Mouse (Mus musculus) cerebellum, postnatal 10 days (tissue): ENCODE measurements around the gene Tbc1d16.

Experiments
- DNase-seq, 2 experiments: peaks; one replicate each; pipeline ENCODE4 v3.0.0; 2021; ENCODE audit warnings: mixed read lengths in 2 of 2

The Tbc1d16 gene

GRCm38 (mm10) chr11:119206562-119206961, 21.7 kb downstream of the Tbc1d16 start:
- DNase-seq: peak; percentile 90 to 93

- no peak for DNase-seq
These were observed 22.6 kb downstream of the Tbc1d16 start for GRCm38 (mm10) chr11:119205738-119206137.

- DNase-seq: peak; percentile 75 to 79
These were observed 24.9 kb downstream of the Tbc1d16 start for GRCm38 (mm10) chr11:119203423-119203822.

- peak; percentile 51 to 52 for DNase-seq
These were observed 29.1 kb downstream of the Tbc1d16 start for GRCm38 (mm10) chr11:119199233-119199601.

DNA sequence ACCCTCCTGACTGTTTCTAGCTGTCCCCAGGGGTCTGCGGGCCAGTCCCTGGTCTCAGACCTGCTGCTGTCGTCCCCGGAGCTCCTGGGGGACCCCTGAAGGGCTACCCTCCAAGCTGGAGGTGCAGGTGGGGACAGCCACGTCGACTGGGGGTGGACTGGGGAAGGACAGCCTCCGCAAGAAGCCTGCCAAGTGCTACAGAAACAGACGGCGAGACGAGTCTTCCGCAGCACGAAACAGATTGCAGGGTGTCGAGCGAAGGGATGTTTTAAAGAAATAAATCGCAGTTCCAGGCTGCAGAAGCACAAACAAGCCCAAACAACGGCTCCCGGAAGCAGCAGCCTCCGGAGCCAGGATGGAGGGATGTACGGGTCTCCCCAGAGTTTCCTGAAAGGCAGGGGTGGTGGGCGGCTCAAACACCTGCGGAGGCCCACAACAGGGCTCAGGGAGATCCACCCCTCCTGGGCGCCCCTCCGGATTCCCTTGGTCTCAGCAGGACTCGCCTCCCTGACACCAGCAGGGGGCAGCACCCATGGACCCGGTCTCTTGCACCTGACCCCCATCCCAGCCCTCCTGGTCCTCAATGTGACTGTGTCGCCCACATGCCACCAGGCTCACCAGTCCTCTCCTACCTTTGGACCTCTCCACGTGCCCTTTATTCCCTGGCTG, 29.6 kb downstream of the Tbc1d16 start:
- DNase-seq: peak; percentile 78 to 84

GRCm38 (mm10) chr11:119197618-119198563, 30.4 kb downstream of the Tbc1d16 start:
- peak; percentile 92 to 93 for DNase-seq

DNA sequence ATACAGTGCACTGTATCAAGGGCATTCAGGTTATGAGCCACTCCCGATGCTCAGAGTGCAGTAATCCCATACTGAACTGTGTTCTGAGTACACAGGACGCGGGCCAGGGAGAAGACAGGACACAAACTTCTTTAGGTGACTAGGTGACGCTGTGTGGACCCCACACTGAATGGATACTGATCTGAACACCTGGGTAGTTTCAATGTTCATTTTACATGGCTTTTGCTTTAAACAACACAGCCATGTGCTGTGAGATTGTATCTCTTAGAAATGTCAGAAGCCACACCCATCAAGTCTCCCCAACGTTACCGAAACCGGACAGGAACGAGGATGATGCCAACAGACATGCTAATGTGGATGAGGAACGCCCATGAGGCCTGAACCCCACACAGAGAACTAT, 35.7 kb downstream of the Tbc1d16 start:
- no peak for DNase-seq

GRCm38 (mm10) chr11:119192176-119192575, 36.1 kb downstream of the Tbc1d16 start:
- no peak for DNase-seq

- no peak for DNase-seq
These were observed 36.7 kb downstream of the Tbc1d16 start for GRCm38 (mm10) chr11:119191606-119192081.

DNA sequence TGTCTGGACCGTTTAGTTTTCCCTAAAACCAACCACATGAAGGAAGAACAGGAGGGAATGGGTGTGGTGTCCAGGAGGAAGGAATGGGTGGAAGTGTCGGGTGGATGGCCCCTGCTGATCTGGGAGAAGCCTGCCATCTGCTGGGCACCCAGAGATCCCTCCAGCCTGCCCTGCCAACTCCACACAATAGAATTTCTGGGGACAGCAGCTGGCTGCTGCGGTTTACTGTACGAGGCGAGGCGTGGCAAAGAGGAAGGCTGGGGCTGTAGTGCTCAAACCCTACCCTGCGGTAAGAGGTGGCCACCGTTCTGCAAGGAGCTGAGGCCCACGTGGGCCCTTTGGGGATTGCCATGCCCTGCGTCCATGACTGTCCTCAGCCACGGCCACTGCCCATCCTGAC, 37.8 kb downstream of the Tbc1d16 start:
- DNase-seq: peak; percentile 85 to 86

DNA sequence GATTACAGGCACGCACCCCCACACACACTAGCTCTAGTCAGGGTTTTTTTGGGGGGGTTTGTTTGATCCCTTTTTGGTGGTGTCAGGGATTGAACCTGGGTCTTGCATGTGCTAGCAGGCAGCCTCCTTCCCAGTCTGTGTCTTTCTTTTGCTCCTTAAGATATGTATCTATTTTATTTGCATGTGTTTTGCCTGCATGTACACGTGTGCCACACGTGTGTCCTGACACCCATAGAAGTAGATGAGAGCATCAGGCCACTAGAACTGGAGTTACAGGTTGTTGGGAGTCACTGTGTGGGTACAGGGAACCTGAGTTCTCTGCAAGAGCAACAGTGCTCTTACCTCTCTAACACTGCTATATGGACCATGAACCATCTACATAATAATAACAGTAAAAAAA, 39.0 kb downstream of the Tbc1d16 start:
- no peak for DNase-seq

DNA sequence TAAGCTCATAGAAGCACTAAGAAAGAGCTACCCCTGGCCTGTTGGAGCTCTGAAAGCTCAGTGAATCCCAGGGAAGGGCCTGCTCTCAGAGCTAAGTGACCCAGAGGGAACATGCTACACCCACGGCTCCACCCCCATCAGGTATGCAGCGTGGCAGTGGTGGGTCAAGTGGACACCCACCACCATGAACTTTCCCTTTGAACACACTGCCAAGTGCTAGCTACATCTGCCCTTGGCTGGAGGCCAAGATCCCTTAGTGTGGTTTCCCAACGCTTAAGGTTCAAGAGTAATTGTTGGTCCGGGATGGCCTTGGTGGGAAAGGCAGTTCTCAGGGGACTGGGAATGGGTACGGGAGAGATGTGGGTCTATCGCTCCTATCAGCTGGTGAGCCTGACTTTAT, 39.9 kb downstream of the Tbc1d16 start:
- DNase-seq: peak; percentile 57 to 63

DNA sequence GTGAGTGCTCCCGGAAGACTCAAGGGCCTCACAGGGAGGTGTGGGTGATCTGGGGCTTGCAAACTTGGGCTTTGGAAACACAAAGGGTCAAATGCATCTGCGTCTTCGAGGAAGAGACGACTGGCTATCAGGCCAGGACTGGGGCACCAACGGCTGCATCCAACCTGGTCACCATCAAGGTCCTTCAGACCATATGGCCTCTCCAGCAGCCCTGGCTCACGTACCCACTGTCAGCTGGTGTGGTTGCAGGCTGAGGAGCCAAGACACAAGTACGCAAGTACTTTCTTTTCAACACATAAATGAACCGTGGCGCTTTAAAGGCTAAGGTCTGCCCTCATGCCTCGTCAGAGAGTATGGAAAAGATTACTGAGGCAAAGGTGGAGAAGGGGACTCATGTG, 40.5 kb downstream of the Tbc1d16 start:
- DNase-seq: peak in 1 of 2 experiments; percentile 76

GRCm38 (mm10) chr11:119186989-119187799, 41.1 kb downstream of the Tbc1d16 start:
- DNase-seq: peak; percentile 90 to 93

- DNase-seq: no peak
These were observed 41.9 kb downstream of the Tbc1d16 start for GRCm38 (mm10) chr11:119186381-119186780.

GRCm38 (mm10) chr11:119183684-119184310, 44.5 kb downstream of the Tbc1d16 start:
- DNase-seq: no peak

DNA sequence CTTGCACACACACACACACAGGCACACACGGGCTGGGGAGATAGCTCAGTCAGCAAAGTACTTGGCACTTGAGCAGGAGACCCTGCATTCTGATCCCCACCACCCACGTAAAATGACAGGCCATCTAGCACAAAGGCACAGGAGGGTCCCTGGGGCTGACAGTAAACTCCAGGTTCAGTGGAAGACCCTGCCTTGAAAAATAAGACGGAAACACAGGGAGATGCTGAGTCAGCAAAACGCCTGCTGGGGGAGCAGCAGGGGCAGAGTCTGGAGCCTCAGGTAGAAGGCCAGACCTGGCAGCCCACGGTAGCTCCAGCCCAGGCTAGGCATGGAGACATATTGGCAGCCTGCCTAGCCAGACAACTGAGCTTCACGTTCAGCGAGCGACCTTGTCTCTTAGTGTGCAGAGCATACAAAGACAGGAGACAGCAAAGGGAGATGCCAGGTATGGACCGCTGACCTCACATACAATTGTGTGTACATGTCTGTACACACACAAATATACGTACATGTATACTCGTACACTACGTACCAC, 46.4 kb downstream of the Tbc1d16 start:
- peak; percentile 49 to 64 for DNase-seq

GRCm38 (mm10) chr11:119180824-119181582, 47.3 kb downstream of the Tbc1d16 start:
- DNase-seq: no peak

GRCm38 (mm10) chr11:119178317-119178716, 50.0 kb downstream of the Tbc1d16 start:
- DNase-seq: no peak

DNA sequence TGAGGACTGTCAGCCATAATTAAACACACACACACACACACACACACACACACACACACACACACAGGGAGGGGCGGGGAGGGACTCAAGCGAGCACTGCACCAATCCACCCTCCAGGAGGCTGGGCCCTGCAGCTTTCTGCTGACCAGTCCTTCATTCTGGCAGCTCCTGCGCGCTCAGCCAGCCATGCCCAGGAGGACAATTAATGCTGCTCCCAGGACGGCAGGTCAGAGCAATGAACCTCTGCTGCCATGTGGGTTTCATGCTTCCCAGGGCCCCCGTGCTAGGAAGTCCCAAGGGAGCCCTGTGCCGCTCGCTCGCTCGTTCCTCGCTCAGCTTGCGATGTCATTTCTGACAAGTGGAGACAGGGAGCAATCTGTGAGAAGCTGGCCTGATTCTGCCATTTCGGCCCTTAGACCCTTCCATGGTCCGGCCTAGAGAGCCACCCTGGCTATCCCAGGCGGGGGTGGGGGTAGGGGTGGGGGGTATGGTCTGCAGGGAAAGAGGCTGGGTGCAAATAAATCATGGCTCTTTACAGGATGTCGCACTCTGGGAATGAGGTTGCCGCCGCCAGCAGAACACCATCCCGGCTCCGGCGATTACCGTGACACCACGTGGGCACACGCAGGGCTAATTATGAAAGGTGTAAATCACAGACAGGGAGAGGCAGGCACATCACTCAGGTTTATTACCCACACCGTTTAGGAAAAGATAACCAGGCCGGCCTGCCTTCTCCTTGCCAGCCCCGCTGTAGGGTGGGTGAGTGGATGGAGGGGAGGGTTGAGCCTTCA, 51.7 kb downstream of the Tbc1d16 start:
- no peak for DNase-seq
